In genomic region chr14:118552390-118552789, GRCm38 (mm10) we compare ENCODE assay signal across 11 mouse cellular contexts.
A peak's percentile ranks its signal among the peaks of the same experiment; 100 is the strongest.
DNase-seq lines count a peak whose midpoint lies in the region; ATAC-seq and TF ChIP-seq lines count a peak whose summit lies in the region.
"Had no signal": no experiment of that assay in that cellular context is flagged by ENCODE, and none has a peak within 500 bp of the region (broad histone marks: within the 10 kb centered on the region; RNA-seq: fewer than 3 reads in every experiment).

No protein-coding gene starts in this region.

- 71% methylated on average over 5 of the region's 5 CpGs for WGBS in heart, embryonic 14.5 days
- 30% methylated on average over 5 of the region's 5 CpGs for WGBS in midbrain, embryonic 12.5 days
- 54% methylated on average over 5 of the region's 5 CpGs for WGBS in midbrain, postnatal 0 days
- 53% methylated on average over 5 of the region's 5 CpGs for WGBS in hindbrain, embryonic 14.5 days
- WGBS in midbrain, embryonic 13.5 days, result 27% methylated on average over 5 of the region's 5 CpGs

- H3K9me3 ChIP-seq in heart, embryonic 14.5 days (ENCODE audit: control insufficient read depth, low read length), result no peaks in the 10 kb centered on the region
- H3K9me3 ChIP-seq in midbrain, embryonic 12.5 days, result no peaks in the 10 kb centered on the region
- no peaks in the 10 kb centered on the region for H3K9me3 ChIP-seq in midbrain, postnatal 0 days (ENCODE audit: low read length)
- H3K9me3 ChIP-seq in hindbrain, embryonic 14.5 days (ENCODE audit: control insufficient read depth, low read length), result no peaks in the 10 kb centered on the region
- no peaks in the 10 kb centered on the region for H3K9me3 ChIP-seq in midbrain, embryonic 13.5 days
- H3K9me3 ChIP-seq: neural tube, embryonic 13.5 days had no signal

- intact Hi-C loops in heart, postnatal 10 days (cut with DNase I), result no loop called here

- no peak for ATAC-seq in heart, embryonic 14.5 days (ENCODE audit: insufficient number of reproducible peaks, insufficient read depth, low FRiP score, low read depth)
- ATAC-seq in midbrain, embryonic 12.5 days (ENCODE audit: low FRiP score, low read depth), result no peak
- no peak for ATAC-seq in midbrain, postnatal 0 days (ENCODE audit: low FRiP score)
- ATAC-seq in hindbrain, embryonic 14.5 days (ENCODE audit: low FRiP score), result no peak
- ATAC-seq in midbrain, embryonic 13.5 days, result no peak

- H3K4me3 ChIP-seq in heart, embryonic 14.5 days (ENCODE audit: control insufficient read depth in 1 of 2, insufficient read depth in 1 of 2, low read depth in 1 of 2, low read length in 2 of 2), result no peak overlapping the region
- no peak overlapping the region for H3K4me3 ChIP-seq in midbrain, embryonic 12.5 days
- H3K4me3 ChIP-seq in midbrain, postnatal 0 days (ENCODE audit: low read depth, low read length), result no peak overlapping the region
- no peak overlapping the region for H3K4me3 ChIP-seq in hindbrain, embryonic 14.5 days (replicated peaks; ENCODE audit: low read length)
- H3K4me3 ChIP-seq in midbrain, embryonic 13.5 days (replicated peaks), result no peak overlapping the region

- DNase-seq in heart, postnatal 10 days, result no peak
- no peak for DNase-seq in midbrain, postnatal 0 days (ENCODE audit: low spot score)
- no peak for DNase-seq in hindbrain, embryonic 14.5 days (ENCODE audit: low spot score)
- no peak for DNase-seq in cerebellum, adult 8-10 months
- DNase-seq in ovary, postnatal 36 days (ENCODE audit: low spot score), result no peak
- DNase-seq: layer of hippocampus, postnatal 36 days; right cerebral cortex, postnatal 14 days had no signal

- H3K27ac ChIP-seq in heart, embryonic 14.5 days (replicated peaks in 1 of 2; ENCODE audit: control insufficient read depth in 1 of 2, insufficient read depth in 1 of 2, low read depth in 2 of 2, low read length in 2 of 2), result no peak overlapping the region
- H3K27ac ChIP-seq in midbrain, embryonic 12.5 days (replicated peaks), result peak overlapping the region; percentile 50; the same call in 1 of the 2 replicates
- H3K27ac ChIP-seq in midbrain, postnatal 0 days (ENCODE audit: low read depth, low read length), result no peak overlapping the region
- no peak overlapping the region for H3K27ac ChIP-seq in hindbrain, embryonic 14.5 days
- H3K27ac ChIP-seq in midbrain, embryonic 13.5 days, result no peak overlapping the region
- H3K27ac ChIP-seq: neural tube, embryonic 13.5 days had no signal

- no peaks in the 10 kb centered on the region for H3K27me3 ChIP-seq in heart, embryonic 14.5 days (ENCODE audit: control insufficient read depth, insufficient read depth, low read length)
- H3K27me3 ChIP-seq in midbrain, embryonic 12.5 days, result peaks cover 27% of the 10 kb centered on the region
- H3K27me3 ChIP-seq in midbrain, postnatal 0 days (ENCODE audit: insufficient read depth, low read length), result 0 out of 2 replicates have a peak, but pooled peaks cover 3% of the 10 kb centered on the region
- H3K27me3 ChIP-seq in hindbrain, embryonic 14.5 days (ENCODE audit: control insufficient read depth, insufficient read depth, low read length), result no peaks in the 10 kb centered on the region
- peaks cover 22% of the 10 kb centered on the region for H3K27me3 ChIP-seq in midbrain, embryonic 13.5 days
- H3K27me3 ChIP-seq: neural tube, embryonic 13.5 days had no signal

- no peak overlapping the region for H3K9ac ChIP-seq in heart, embryonic 14.5 days (ENCODE audit: low read length)
- no peak overlapping the region for H3K9ac ChIP-seq in midbrain, embryonic 12.5 days (replicated peaks)
- H3K9ac ChIP-seq in midbrain, postnatal 0 days (replicated peaks; ENCODE audit: low read length, poor library complexity, severe bottlenecking), result no peak overlapping the region
- no peak overlapping the region for H3K9ac ChIP-seq in hindbrain, embryonic 14.5 days
- H3K9ac ChIP-seq in midbrain, embryonic 13.5 days (replicated peaks), result no peak overlapping the region

- H3K4me2 ChIP-seq in heart, embryonic 14.5 days (ENCODE audit: low read length), result peak overlapping the region; percentile 74
- peak overlapping the region; percentile 47; the same call in 1 of the 2 replicates for H3K4me2 ChIP-seq in midbrain, embryonic 12.5 days (replicated peaks)
- H3K4me2 ChIP-seq in midbrain, postnatal 0 days (ENCODE audit: low read depth, low read length, poor library complexity, severe bottlenecking), result no peak overlapping the region
- H3K4me2 ChIP-seq in hindbrain, embryonic 14.5 days (replicated peaks), result peak overlapping the region; percentile 49; the same call in 1 of the 2 replicates
- H3K4me2 ChIP-seq in midbrain, embryonic 13.5 days (replicated peaks), result peak overlapping the region; percentile 49

- no peak for TF ChIP-seq CTCF in midbrain, postnatal 0 days (IDR thresholded peaks at IDR 0.05)

- H3K36me3 ChIP-seq in heart, embryonic 14.5 days (ENCODE audit: control insufficient read depth, insufficient read depth, low read length), result no peaks in the 10 kb centered on the region
- H3K36me3 ChIP-seq in midbrain, embryonic 12.5 days, result no peaks in the 10 kb centered on the region
- H3K36me3 ChIP-seq in midbrain, postnatal 0 days (ENCODE audit: insufficient read depth, low read length), result no peaks in the 10 kb centered on the region
- H3K36me3 ChIP-seq in hindbrain, embryonic 14.5 days (replicated peaks; ENCODE audit: control insufficient read depth, insufficient read depth), result no peaks in the 10 kb centered on the region
- H3K36me3 ChIP-seq in midbrain, embryonic 13.5 days, result no peaks in the 10 kb centered on the region
- H3K36me3 ChIP-seq: neural tube, embryonic 13.5 days had no signal

- peaks cover 8 to 13% of the 10 kb centered on the region in 2 experiments; a peak in 3 of 4 replicates for H3K4me1 ChIP-seq in heart, embryonic 14.5 days (ENCODE audit: control insufficient read depth in 2 of 2, insufficient read depth in 2 of 2, low read length in 2 of 2)
- H3K4me1 ChIP-seq in midbrain, embryonic 12.5 days, result peaks cover 29% of the 10 kb centered on the region
- 0 out of 2 replicates have a peak, but pooled peaks cover 5% of the 10 kb centered on the region for H3K4me1 ChIP-seq in midbrain, postnatal 0 days (ENCODE audit: insufficient read depth, low read length)
- peaks cover 15% of the 10 kb centered on the region for H3K4me1 ChIP-seq in hindbrain, embryonic 14.5 days (replicated peaks; ENCODE audit: control insufficient read depth, insufficient read depth, low read length)
- H3K4me1 ChIP-seq in midbrain, embryonic 13.5 days (replicated peaks), result peaks cover 30% of the 10 kb centered on the region
